Mouse (Mus musculus) forebrain, embryonic 16.5 days (tissue): Measurements from ENCODE around the gene Dclk2. TPM values are rescaled to one million over a fixed set of nuclear protein-coding genes. Genes with fewer than 3 reads are reported as not detected.

Experiments
- ATAC-seq: fragments of 200-750 bp; cut with Nextera tagmentation; 2 replicates; pipeline ENCODE4 v1.8.0; 2017; ENCODE audit warnings: mild to moderate bottlenecking, moderate library complexity
- H3K27ac ChIP-seq: fragments of 300-500 bp; sonication (generic); 2 replicates; pipeline ENCODE4 v1.5.1; 2014; ENCODE audit warnings: low read length, control low read depth
- H3K27me3 ChIP-seq: fragments of 300-500 bp; sonication (generic); replicated peaks from 2 replicates; pipeline ENCODE4 v1.6.1; 2014; ENCODE audit warnings: low read length; ENCODE audit not compliant: control insufficient read depth, insufficient read depth
- H3K36me3 ChIP-seq: fragments of 300-500 bp; sonication (generic); 2 replicates; pipeline ENCODE4 v1.6.1; 2014; ENCODE audit not compliant: control insufficient read depth, insufficient read depth
- H3K4me1 ChIP-seq: fragments of 300-500 bp; sonication (generic); replicated peaks from 2 replicates; pipeline ENCODE4 v1.6.1; 2014; ENCODE audit warnings: low read length; ENCODE audit not compliant: control insufficient read depth, insufficient read depth
- H3K4me2 ChIP-seq: fragments of 300-500 bp; sonication (generic); 2 replicates; pipeline ENCODE4 v1.6.1; 2014; ENCODE audit warnings: mild to moderate bottlenecking, low read length, control low read depth
- H3K4me3 ChIP-seq: fragments of 300-500 bp; sonication (generic); replicated peaks from 2 replicates; pipeline ENCODE4 v1.5.1; 2014; ENCODE audit warnings: mild to moderate bottlenecking, low read length, control low read depth
- H3K9ac ChIP-seq: fragments of 300-500 bp; sonication (generic); replicated peaks from 2 replicates; pipeline ENCODE4 v1.6.1; 2014; ENCODE audit warnings: low read depth, low read length, control low read depth
- H3K9me3 ChIP-seq: fragments of 300-500 bp; sonication (generic); 2 replicates; pipeline ENCODE4 v1.6.1; 2016; ENCODE audit warnings: low read length; ENCODE audit not compliant: control insufficient read depth
- WGBS: fragments of 180-500 bp; shearing (Covaris S2); extraction: QIAGEN DNeasy Blood & Tissue Kit; methylation state at CpG from one replicate; pipeline ENCODE4 v1.1.7; 2014; 5-methylcytosine and 5-hydroxymethylcytosine counted together
- polyA plus RNA-seq: library from polyadenylated mRNA; unstranded; fragments of >200 nt; fragmentation: Nextera tagmentation; extraction: Ambion mirVana; gene quantifications from 2 replicates; pipeline ENCODE4 v1.2.1, GENCODE M21; 2015

Gene Dclk2
- polyA plus RNA-seq, 1 experiment from 2014 or later: 102 TPM

- no peak overlapping the region for H3K4me3 ChIP-seq
- H3K27me3 ChIP-seq: no peaks in the 10 kb centered on the region
- peaks cover 34% of the 10 kb centered on the region for H3K4me1 ChIP-seq
- H3K9me3 ChIP-seq: no peaks in the 10 kb centered on the region
- no peak for ATAC-seq
- H3K27ac ChIP-seq: no peak overlapping the region
- no peak overlapping the region for H3K4me2 ChIP-seq
- H3K36me3 ChIP-seq: no peaks in the 10 kb centered on the region
- no peak overlapping the region for H3K9ac ChIP-seq
- WGBS: 45% methylated on average over 6 of the region's 6 CpGs
Observed at GRCm38 (mm10) chr3:86870952-86871351, 49.7 kb downstream of the Dclk2 start.

- H3K4me2 ChIP-seq: no peak overlapping the region
- no peak overlapping the region for H3K9ac ChIP-seq
- no peaks in the 10 kb centered on the region for H3K9me3 ChIP-seq
- H3K36me3 ChIP-seq: no peaks in the 10 kb centered on the region
- H3K4me1 ChIP-seq: peaks cover 32% of the 10 kb centered on the region
- 14% methylated on average over 3 of the region's 3 CpGs for WGBS
- no peak overlapping the region for H3K4me3 ChIP-seq
- peak; percentile 22; the same call in 1 of the 2 replicates for ATAC-seq
- H3K27ac ChIP-seq: no peak overlapping the region
- no peaks in the 10 kb centered on the region for H3K27me3 ChIP-seq
Observed at GRCm38 (mm10) chr3:86870411-86870810, 50.2 kb downstream of the Dclk2 start.

- no peaks in the 10 kb centered on the region for H3K27me3 ChIP-seq
- H3K9me3 ChIP-seq: no peaks in the 10 kb centered on the region
- peaks cover 30% of the 10 kb centered on the region for H3K4me1 ChIP-seq
- 79% methylated on average over 3 of the region's 3 CpGs for WGBS
- ATAC-seq: no peak
- no peak overlapping the region for H3K4me2 ChIP-seq
- H3K4me3 ChIP-seq: no peak overlapping the region
- H3K27ac ChIP-seq: no peak overlapping the region
- H3K36me3 ChIP-seq: no peaks in the 10 kb centered on the region
- no peak overlapping the region for H3K9ac ChIP-seq
Observed at GRCm38 (mm10) chr3:86868721-86869120, 51.9 kb downstream of the Dclk2 start.

- peak overlapping the region; percentile 45; the same call in 1 of the 2 replicates for H3K27ac ChIP-seq
- H3K36me3 ChIP-seq: no peaks in the 10 kb centered on the region
- peak; percentile 45 for ATAC-seq
- peaks cover 31% of the 10 kb centered on the region for H3K4me1 ChIP-seq
- no peaks in the 10 kb centered on the region for H3K27me3 ChIP-seq
- no peak overlapping the region for H3K4me3 ChIP-seq
- peak overlapping the region; percentile 15 for H3K4me2 ChIP-seq
- no peak overlapping the region for H3K9ac ChIP-seq
- 17% methylated on average over 10 of the region's 10 CpGs for WGBS
- no peaks in the 10 kb centered on the region for H3K9me3 ChIP-seq
Observed at GRCm38 (mm10) chr3:86863327-86864008, 57.2 kb downstream of the Dclk2 start.

- no peak overlapping the region for H3K9ac ChIP-seq
- H3K9me3 ChIP-seq: no peaks in the 10 kb centered on the region
- 1% methylated on average over 3 of the region's 3 CpGs for WGBS
- H3K27ac ChIP-seq: peak overlapping the region; percentile 65
- peaks cover 33% of the 10 kb centered on the region for H3K4me1 ChIP-seq
- peak; percentile 83 for ATAC-seq
- H3K4me2 ChIP-seq: peak overlapping the region; percentile 15; the same call in 1 of the 2 replicates
- no peak overlapping the region for H3K4me3 ChIP-seq
- H3K36me3 ChIP-seq: no peaks in the 10 kb centered on the region
- H3K27me3 ChIP-seq: no peaks in the 10 kb centered on the region
Observed at GRCm38 (mm10) chr3:86862939-86863311, 57.7 kb downstream of the Dclk2 start.

GRCm38 (mm10) chr3:86862245-86862938, 58.3 kb downstream of the Dclk2 start:
- Histone ChIP-seq H3K36me3 (no peaks in the 10 kb centered on the region), H3K27me3 (no peaks in the 10 kb centered on the region), H3K4me2 (0 out of 2 replicates have a peak overlapping the region, but pooled peaks have one; percentile 5), H3K9ac (0 out of 2 replicates have a peak overlapping the region, but pooled peaks have one; percentile 32), H3K9me3 (no peaks in the 10 kb centered on the region), H3K4me3 (no peak overlapping the region), H3K27ac (peak overlapping the region; percentile 65), H3K4me1 (peaks cover 39% of the 10 kb centered on the region)
- ATAC-seq: peak; percentile 8
- 39% methylated on average over 10 of the region's 10 CpGs for WGBS

GRCm38 (mm10) chr3:86859791-86860190, 60.9 kb downstream of the Dclk2 start:
- no peak overlapping the region for H3K9ac ChIP-seq
- 89% methylated on average over 2 of the region's 2 CpGs for WGBS
- H3K4me2 ChIP-seq: no peak overlapping the region
- no peak overlapping the region for H3K4me3 ChIP-seq
- no peak for ATAC-seq
- H3K27me3 ChIP-seq: no peaks in the 10 kb centered on the region
- H3K9me3 ChIP-seq: no peaks in the 10 kb centered on the region
- peaks cover 41% of the 10 kb centered on the region for H3K4me1 ChIP-seq
- H3K27ac ChIP-seq: no peak overlapping the region
- H3K36me3 ChIP-seq: no peaks in the 10 kb centered on the region

GRCm38 (mm10) chr3:86858699-86859098, 62.0 kb downstream of the Dclk2 start:
- no peaks in the 10 kb centered on the region for H3K9me3 ChIP-seq
- H3K9ac ChIP-seq: no peak overlapping the region
- WGBS: 48% methylated on average over 5 of the region's 5 CpGs
- H3K27me3 ChIP-seq: no peaks in the 10 kb centered on the region
- no peaks in the 10 kb centered on the region for H3K36me3 ChIP-seq
- H3K4me3 ChIP-seq: no peak overlapping the region
- H3K4me2 ChIP-seq: peak overlapping the region; percentile 20; the same call in 1 of the 2 replicates
- H3K4me1 ChIP-seq: peaks cover 45% of the 10 kb centered on the region
- no peak for ATAC-seq
- peak overlapping the region; percentile 74 for H3K27ac ChIP-seq

GRCm38 (mm10) chr3:86857833-86858398, 62.7 kb downstream of the Dclk2 start:
- H3K4me2 ChIP-seq: no peak overlapping the region
- peaks cover 45% of the 10 kb centered on the region for H3K4me1 ChIP-seq
- peak; percentile 85 for ATAC-seq
- no peaks in the 10 kb centered on the region for H3K9me3 ChIP-seq
- H3K27ac ChIP-seq: peak overlapping the region; percentile 81
- no peak overlapping the region for H3K9ac ChIP-seq
- WGBS: 7% methylated on average over 8 of the region's 8 CpGs
- H3K27me3 ChIP-seq: no peaks in the 10 kb centered on the region
- no peaks in the 10 kb centered on the region for H3K36me3 ChIP-seq
- no peak overlapping the region for H3K4me3 ChIP-seq
